Mouse (Mus musculus) ES-Bruce4 (cell line): ENCODE measurements around the gene Neurl2. TPM values are rescaled to one million over a fixed set of nuclear protein-coding genes. Genes with fewer than 3 reads are reported as not detected.

Source experiments
- H3K27ac ChIP-seq: 2 replicates; pipeline ENCODE4 v1.5.1; 2012; ENCODE audit warnings: low read length, inconsistent platforms; ENCODE audit not compliant: insufficient read depth
- H3K27me3 ChIP-seq: 2 replicates; pipeline ENCODE4 v1.6.1; 2012; ENCODE audit warnings: mild to moderate bottlenecking, low read length, inconsistent platforms; ENCODE audit not compliant: control insufficient read depth, poor library complexity, insufficient read depth, severe bottlenecking
- H3K36me3 ChIP-seq: 2 replicates; pipeline ENCODE4 v1.6.1; 2012; ENCODE audit warnings: inconsistent platforms, mild to moderate bottlenecking, low read length, moderate library complexity; ENCODE audit not compliant: control insufficient read depth, poor library complexity, insufficient read depth, severe bottlenecking
- H3K4me1 ChIP-seq: one replicate; pipeline ENCODE4 v1.8.1; 2011; ENCODE audit warnings: low read length; ENCODE audit not compliant: control insufficient read depth, insufficient read depth
- H3K4me3 ChIP-seq: 2 replicates; pipeline ENCODE4 v1.5.1; 2011; ENCODE audit warnings: low read depth, mild to moderate bottlenecking, low read length
- H3K9ac ChIP-seq: 2 replicates; pipeline ENCODE4 v1.6.1; 2012; ENCODE audit warnings: low read depth, mild to moderate bottlenecking, inconsistent platforms; ENCODE audit not compliant: poor library complexity, severe bottlenecking
- H3K9me3 ChIP-seq: replicated peaks from 2 replicates; pipeline ENCODE4 v1.6.1; 2012; ENCODE audit warnings: mild to moderate bottlenecking, low read length, inconsistent platforms; ENCODE audit not compliant: control insufficient read depth, poor library complexity, insufficient read depth, severe bottlenecking
- CTCF ChIP-seq: IDR thresholded peaks from one replicate; pipeline ENCODE4 v1.8.1; 2011; ENCODE audit warnings: low read depth, low read length
- EP300 ChIP-seq: IDR thresholded peaks from 2 replicates; pipeline ENCODE4 v1.6.1; 2011; ENCODE audit warnings: low read depth, low read length; ENCODE audit not compliant: insufficient read depth
- POLR2A ChIP-seq: IDR thresholded peaks from one replicate; pipeline ENCODE4 v1.8.1; 2011; ENCODE audit warnings: low read length; ENCODE audit not compliant: insufficient read depth
- polyA plus RNA-seq: library from polyadenylated mRNA; stranded (reverse); fragments of >200 nt; gene quantifications from 2 replicates; pipeline ENCODE4 v1.2.4, GENCODE M21; 2011; ENCODE audit warnings: low read depth; ENCODE audit not compliant: missing spikeins, insufficient read depth, insufficient read length

The Neurl2 gene
- polyA plus RNA-seq, 1 experiment = 2.8 TPM

GRCm38 (mm10) chr2:164874239-164874769 lies 41.0 kb upstream of the Neurl2 start:
- Histone ChIP-seq H3K9me3 (no peaks in the 10 kb centered on the region), H3K4me1 (peaks cover 7% of the 10 kb centered on the region), H3K36me3 (no peaks in the 10 kb centered on the region), H3K27me3 (no peaks in the 10 kb centered on the region), H3K9ac (peak overlapping the region; percentile 30), H3K4me3 (peak overlapping the region; percentile 43), H3K27ac (peak overlapping the region; percentile 91)
- TF ChIP-seq EP300 (peak; percentile 54; the same call in 1 of the 2 replicates), POLR2A (peak; percentile 43), CTCF (no peak)

DNA sequence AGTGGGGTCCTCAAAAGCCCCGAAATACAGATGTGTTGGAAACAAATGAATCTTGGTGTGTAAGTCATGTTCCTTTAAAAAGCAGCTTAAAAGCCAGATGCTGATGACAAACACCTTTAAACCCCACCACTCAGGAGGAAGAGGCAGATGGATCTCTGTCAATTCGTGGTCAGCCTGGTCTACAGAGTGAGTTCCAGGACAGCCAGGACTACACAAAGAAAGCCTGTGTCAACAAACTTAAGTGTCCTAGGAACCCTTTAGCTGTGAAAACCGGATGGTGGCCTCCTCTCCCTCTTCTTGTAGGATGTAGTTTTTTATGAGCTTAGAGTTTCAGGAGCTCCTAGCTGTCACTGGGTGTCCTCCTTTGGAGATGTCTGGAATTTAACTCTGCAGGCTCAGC lies 40.4 kb upstream of the Neurl2 start:
- H3K27me3 ChIP-seq = no peaks in the 10 kb centered on the region
- peak overlapping the region; percentile 43 for H3K4me3 ChIP-seq
- no peaks in the 10 kb centered on the region for H3K9me3 ChIP-seq
- H3K9ac ChIP-seq = peak overlapping the region; percentile 30
- peaks cover 7% of the 10 kb centered on the region for H3K4me1 ChIP-seq
- TF ChIP-seq EP300 = no peak
- H3K27ac ChIP-seq = peak overlapping the region; percentile 91
- no peaks in the 10 kb centered on the region for H3K36me3 ChIP-seq

DNA sequence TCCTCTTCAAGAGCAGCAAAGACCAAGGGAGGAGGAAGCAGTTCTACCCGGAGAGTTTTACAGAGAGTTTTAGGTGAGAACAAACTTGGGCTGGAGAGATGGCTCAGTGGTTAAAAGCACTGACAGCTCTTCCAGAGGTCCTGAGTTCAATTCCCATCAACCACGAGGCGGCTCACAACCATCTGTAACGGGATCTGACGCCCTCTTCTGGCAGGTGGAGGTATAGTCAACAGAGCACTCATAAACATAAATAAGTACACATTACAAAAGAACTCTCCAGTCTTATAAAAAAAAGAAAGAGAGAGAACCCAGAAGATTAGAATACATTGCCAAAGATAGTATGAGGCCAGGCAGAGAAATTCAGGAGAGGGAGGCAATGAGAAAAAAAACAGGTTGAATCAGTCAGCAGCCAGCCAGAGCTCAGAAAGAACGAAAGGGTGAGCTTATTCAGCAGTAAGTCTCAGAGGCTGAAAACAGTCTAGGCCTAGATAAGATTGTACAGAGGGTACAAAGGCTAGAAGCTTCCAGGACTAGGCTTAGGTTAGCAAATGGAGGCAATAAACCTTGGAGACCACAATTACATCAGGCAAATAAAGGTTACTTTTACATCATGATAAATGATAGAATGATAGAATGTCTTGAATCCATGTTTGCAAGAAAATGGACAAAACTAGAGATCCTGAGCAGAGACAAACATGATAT lies 38.5 kb upstream of the Neurl2 start:
- Histone ChIP-seq H3K4me3 (no peak overlapping the region), H3K9ac (no peak overlapping the region), H3K4me1 (peaks cover 5% of the 10 kb centered on the region), H3K9me3 (no peaks in the 10 kb centered on the region), H3K27me3 (no peaks in the 10 kb centered on the region), H3K27ac (no peak overlapping the region), H3K36me3 (no peaks in the 10 kb centered on the region)
- TF ChIP-seq EP300 (no peak), CTCF (peak; percentile 38)

DNA sequence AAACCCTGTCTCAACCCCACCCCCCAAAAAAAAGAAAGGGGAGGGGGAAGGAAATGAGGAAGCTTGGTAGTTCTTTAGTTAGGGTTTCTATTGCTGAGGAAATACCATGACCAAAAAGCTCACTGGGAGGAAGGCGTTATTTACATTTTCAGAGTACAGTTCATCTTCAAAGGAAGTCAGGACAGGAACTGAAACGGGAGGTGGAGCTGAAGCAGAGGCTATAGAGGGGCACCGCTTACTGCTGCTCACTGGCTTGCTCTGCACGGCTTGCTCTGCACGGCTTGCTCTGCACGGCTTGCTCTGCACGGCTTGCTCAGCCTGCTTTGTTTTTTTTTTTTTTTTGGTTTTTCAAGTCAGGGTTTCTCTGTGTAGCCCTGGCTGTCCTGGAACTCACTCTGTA lies 35.2 kb upstream of the Neurl2 start:
- TF ChIP-seq POLR2A = no peak
- TF ChIP-seq CTCF = no peak
- no peak for TF ChIP-seq EP300
- peaks cover 5% of the 10 kb centered on the region for H3K4me1 ChIP-seq
- no peaks in the 10 kb centered on the region for H3K36me3 ChIP-seq
- no peak overlapping the region for H3K27ac ChIP-seq
- H3K27me3 ChIP-seq = no peaks in the 10 kb centered on the region
- H3K9ac ChIP-seq = no peak overlapping the region
- H3K4me3 ChIP-seq = no peak overlapping the region
- H3K9me3 ChIP-seq = no peaks in the 10 kb centered on the region

- Histone ChIP-seq H3K36me3 (no peaks in the 10 kb centered on the region), H3K9me3 (no peaks in the 10 kb centered on the region), H3K4me3 (no peak overlapping the region), H3K4me1 (peaks cover 2% of the 10 kb centered on the region), H3K9ac (no peak overlapping the region), H3K27ac (peak overlapping the region; percentile 78), H3K27me3 (no peaks in the 10 kb centered on the region)
- TF ChIP-seq CTCF (peak; percentile 89), EP300 (no peak), POLR2A (no peak)
These were observed 34.3 kb upstream of the Neurl2 start for GRCm38 (mm10) chr2:164867566-164867965.

DNA sequence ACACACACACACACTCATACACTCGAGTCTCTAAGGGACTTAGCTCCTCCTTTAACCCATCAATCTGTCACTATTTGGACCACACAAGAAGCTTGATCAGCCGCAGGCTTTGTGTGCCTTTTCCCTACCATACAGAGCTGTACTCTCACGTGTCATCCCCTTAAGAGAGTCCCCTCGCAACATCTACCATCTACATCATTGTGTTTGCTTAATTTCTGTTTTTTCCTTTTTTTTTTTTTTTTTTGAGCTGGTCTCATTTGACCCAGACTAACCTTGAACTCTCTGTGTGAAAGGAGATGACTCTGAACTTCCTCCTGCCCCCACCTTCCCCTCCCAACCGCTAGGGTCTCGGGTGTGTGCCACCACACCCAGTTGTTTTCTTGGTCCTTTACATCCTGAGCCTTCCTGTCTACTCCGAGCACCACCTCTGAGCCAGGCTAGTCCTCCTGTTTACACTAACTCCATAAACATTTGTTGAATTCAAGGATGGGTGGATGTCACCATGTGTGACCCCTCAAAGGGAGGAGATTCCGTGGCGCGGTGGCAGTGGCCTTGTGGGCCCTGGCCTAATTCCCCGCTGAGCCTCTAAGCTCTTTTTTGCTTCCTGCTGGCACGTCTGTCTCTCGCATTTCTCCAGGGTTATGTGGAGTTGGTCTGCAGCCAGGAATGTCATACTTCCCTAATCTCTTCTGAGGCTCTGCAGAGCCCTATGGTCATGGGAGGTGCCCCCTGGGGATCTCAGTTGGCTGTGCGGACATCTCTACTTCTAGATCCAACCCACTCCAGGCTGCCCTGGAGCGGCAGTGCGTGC lies 33.7 kb upstream of the Neurl2 start:
- H3K4me1 ChIP-seq = no peaks in the 10 kb centered on the region
- TF ChIP-seq EP300 (peak; percentile 90), POLR2A (no peak)
- H3K36me3 ChIP-seq = no peaks in the 10 kb centered on the region
- no peaks in the 10 kb centered on the region for H3K27me3 ChIP-seq
- H3K27ac ChIP-seq = peak overlapping the region; percentile 78
- no peak overlapping the region for H3K9ac ChIP-seq
- no peaks in the 10 kb centered on the region for H3K9me3 ChIP-seq
- H3K4me3 ChIP-seq = no peak overlapping the region; the same call in 1 of the 2 replicates
